Mouse (Mus musculus): ENCODE results near the gene Rasl11a.

- TF ChIP-seq POLR2A (IDR thresholded peaks at IDR 0.05; ENCODE audit: borderline replicate concordance, low read depth, low read length) (no peak), CTCF (IDR thresholded peaks at IDR 0.05; ENCODE audit: low read depth, low read length) (no peak)
Observed at GRCm38 (mm10) chr5:146876024-146876423, 31.2 kb downstream of the Rasl11a start.

Measured in bone marrow macrophage, adult 2 months (primary cell).